Mouse (Mus musculus) Patski (cell line): ENCODE measurements around the gene Gm10135. TPM values are rescaled to one million over a fixed set of nuclear protein-coding genes. Genes with fewer than 3 reads are reported as not detected.
A peak's percentile ranks its signal among the peaks of the same experiment; 100 is the strongest.

Experiments
- ATAC-seq: fragments of 100-300 bp; one replicate; pipeline ENCODE4 v1.8.0; 2021
- CTCF ChIA-PET: fragments of 350-600 bp; sonication (Branson Sonifier 250); formaldehyde crosslinking; loops from one replicate; lab custom pipeline; 2022; ENCODE audit warnings: inconsistent platforms; lab: Charles Lee
- POLR2A ChIA-PET: fragments of 350-600 bp; sonication (Branson Sonifier 250); formaldehyde crosslinking; loops from one replicate; lab custom pipeline; 2022; ENCODE audit warnings: antibody characterized with exemption, inconsistent platforms; lab: Charles Lee
- DNase-seq: peaks from one replicate; pipeline ENCODE4 v3.0.0-alpha.2; 2011; ENCODE audit warnings: low read depth, low spot score
- H3K27me3 ChIP-seq: fragments of 371-371 bp; one replicate; pipeline ENCODE4 v1.5.1; 2021
- CTCF ChIP-seq: fragments of 100-300 bp; IDR thresholded peaks from one replicate; pipeline ENCODE4 v1.5.1; 2021
- in situ Hi-C: fragments of 300-500 bp; cut with MboI; formaldehyde crosslinking; loops from 3 replicates; pipeline ENCODE4 v1.11.1; 2018; ENCODE audit warnings: low pct_unique_long_range_greater_than_20kb, mixed read lengths
- polyA plus RNA-seq: library from polyadenylated mRNA; unstranded; gene quantifications from one replicate; pipeline ENCODE4 v1.2.3, GENCODE M21; 2021

Gm10135 gene
- polyA plus RNA-seq, 1 experiment from 2014 or later: not detected

DNA sequence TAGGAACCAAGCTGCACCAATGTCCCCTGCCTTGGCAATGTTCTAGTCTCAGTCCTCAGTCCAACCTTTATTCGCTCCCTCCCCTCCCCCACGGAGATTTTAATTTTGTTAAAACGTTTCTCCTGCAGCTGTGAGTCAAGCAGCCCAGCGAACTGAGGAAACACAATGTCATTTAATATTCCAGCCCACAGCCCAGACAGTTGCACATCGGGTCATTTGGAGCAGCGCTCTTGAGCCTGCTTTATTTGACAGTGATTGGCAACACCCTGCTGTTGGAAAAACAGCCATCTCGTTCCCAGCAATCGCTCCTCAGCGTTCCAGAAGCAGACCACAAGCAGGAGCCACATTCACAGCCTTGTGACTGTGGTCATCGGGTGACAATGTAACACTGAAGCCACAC lies 20.9 kb upstream of the Gm10135 start:
- TF ChIP-seq CTCF: no peak
- CTCF ChIA-PET: interaction anchor here (1.2 to 2.4 kb wide), 3 partner anchors 10 to 76 kb away, joined by 3 to 9 read pairs (median 7); no protein-coding TSS in a partner anchor
- POLR2A ChIA-PET: interaction anchor here (0.7 kb wide), 1 partner anchor 495 kb away, joined by 3 read pairs; no protein-coding TSS in a partner anchor
- ATAC-seq (no peak), DNase-seq (no peak)
- in situ Hi-C loops: no loop called here
- H3K27me3 ChIP-seq: no peaks in the 10 kb centered on the region

DNA sequence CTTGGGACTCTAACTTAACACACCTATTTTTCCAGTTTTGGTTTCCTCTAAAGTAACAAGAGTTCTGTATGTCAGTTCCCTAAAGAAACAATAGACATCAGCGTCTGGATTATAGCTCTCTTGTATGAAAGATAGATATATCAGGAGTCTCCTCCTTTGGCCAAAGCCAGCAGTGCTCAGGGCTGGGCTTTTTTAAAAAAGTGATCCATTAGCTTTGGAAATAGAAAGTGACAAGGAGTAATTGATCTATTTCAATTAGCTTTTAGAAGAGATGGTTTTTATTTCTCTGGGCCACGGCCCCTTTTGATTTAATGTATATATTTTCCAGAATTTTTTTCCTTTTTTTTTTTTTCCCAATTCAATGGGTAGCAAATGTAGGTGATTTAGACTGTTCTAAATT lies 20.4 kb upstream of the Gm10135 start:
- POLR2A ChIA-PET: interaction anchor here (0.6 to 0.7 kb wide), 2 partner anchors 231 to 495 kb away, joined by 3 read pairs; no protein-coding TSS in a partner anchor
- CTCF ChIA-PET: interaction anchor here (1.2 to 2.4 kb wide), 3 partner anchors 9 to 76 kb away, joined by 3 to 9 read pairs (median 7); no protein-coding TSS in a partner anchor

DNA sequence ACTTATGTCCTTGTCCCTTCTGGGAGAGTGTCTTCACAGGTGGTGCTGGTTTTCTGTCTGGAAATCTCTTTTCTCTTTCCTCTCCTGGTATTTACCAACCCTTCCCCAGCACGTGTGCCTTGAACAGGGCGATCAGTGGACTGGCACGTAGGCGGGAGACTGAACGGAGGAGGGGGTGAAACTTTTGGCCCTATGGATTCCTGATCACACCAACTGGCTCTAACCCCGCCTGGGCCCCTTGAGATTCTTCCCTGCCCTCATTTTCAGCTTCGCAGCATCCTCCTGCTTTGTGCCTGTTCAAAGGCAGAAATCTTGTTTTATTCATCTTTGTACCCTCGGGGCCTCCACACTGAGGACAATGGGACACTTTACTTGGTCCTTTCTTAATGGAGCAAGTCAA lies 19.9 kb upstream of the Gm10135 start:
- DNase-seq: no peak
- ChIA-PET CTCF (interaction anchor here (1.2 to 2.4 kb wide), 3 partner anchors 9 to 77 kb away, joined by 3 to 9 read pairs (median 7); no protein-coding TSS in a partner anchor), POLR2A (interaction anchor here (0.6 kb wide), 1 partner anchor 231 kb away, joined by 3 read pairs; no protein-coding TSS in a partner anchor)
- in situ Hi-C loops: no loop called here
- ATAC-seq: no peak
- H3K27me3 ChIP-seq: no peaks in the 10 kb centered on the region
- TF ChIP-seq CTCF: no peak

More for the DNA sequence above, 20.4 kb upstream of the Gm10135 start:
- DNase-seq (no peak), ATAC-seq (no peak)
- in situ Hi-C loops: no loop called here
- no peaks in the 10 kb centered on the region for H3K27me3 ChIP-seq
- no peak for TF ChIP-seq CTCF

DNA sequence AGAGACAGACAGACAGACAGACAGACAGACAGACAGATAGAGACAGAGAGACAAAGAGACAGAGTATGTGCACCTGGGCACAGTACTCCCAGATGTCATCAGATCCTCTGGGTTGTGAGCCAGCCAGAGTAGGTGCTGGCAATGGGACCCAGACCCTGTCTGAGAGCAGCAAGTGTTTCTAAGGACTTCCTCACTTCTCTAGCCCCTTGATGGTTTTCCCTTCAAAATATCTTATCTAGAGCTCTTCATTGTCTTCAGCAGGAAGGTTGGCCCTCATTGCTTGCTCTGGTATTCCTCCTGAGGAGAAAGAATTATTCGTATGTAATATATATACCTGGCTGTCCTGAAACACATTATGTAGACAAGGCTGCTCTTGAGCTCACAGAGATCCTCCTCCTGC lies 18.0 kb upstream of the Gm10135 start:
- H3K27me3 ChIP-seq: no peaks in the 10 kb centered on the region
- POLR2A ChIA-PET: no interaction called here
- no peak for TF ChIP-seq CTCF
- in situ Hi-C loops: no loop called here
- CTCF ChIA-PET: interaction anchor here (0.8 to 1.3 kb wide), 4 partner anchors 9 to 79 kb away, joined by 3 to 4 read pairs (median 3); no protein-coding TSS in a partner anchor
- ATAC-seq: no peak
- DNase-seq: no peak

- in situ Hi-C loops: loop anchor here (5.0 kb wide), 2 partner anchors 78 to 393 kb away; no protein-coding TSS in a partner anchor
- ATAC-seq (no peak), DNase-seq (peak; percentile 67)
- POLR2A ChIA-PET: interaction anchor here (1.2 kb wide), 1 partner anchor 27 kb away, joined by 4 read pairs; no protein-coding TSS in a partner anchor
- TF ChIP-seq CTCF: no peak
- CTCF ChIA-PET: interaction anchor here (2.0 kb wide), 1 partner anchor 82 kb away, joined by 6 read pairs; no protein-coding TSS in a partner anchor
- no peaks in the 10 kb centered on the region for H3K27me3 ChIP-seq
These were observed 15.3 kb upstream of the Gm10135 start for GRCm38 (mm10) chr5:72989756-72990155.

- no peak for TF ChIP-seq CTCF
- in situ Hi-C loops: loop anchor here (5.0 kb wide), 2 partner anchors 80 to 395 kb away; no protein-coding TSS in a partner anchor
- ATAC-seq (no peak), DNase-seq (no peak)
- no peaks in the 10 kb centered on the region for H3K27me3 ChIP-seq
- POLR2A ChIA-PET: interaction anchor here (0.6 kb wide), 2 partner anchors 66 to 124 kb away, joined by 3 read pairs; no protein-coding TSS in a partner anchor
- CTCF ChIA-PET: interaction anchor here (1.0 kb wide), 1 partner anchor 84 kb away, joined by 5 read pairs; no protein-coding TSS in a partner anchor
These were observed 13.3 kb upstream of the Gm10135 start for GRCm38 (mm10) chr5:72987786-72988185.

DNA sequence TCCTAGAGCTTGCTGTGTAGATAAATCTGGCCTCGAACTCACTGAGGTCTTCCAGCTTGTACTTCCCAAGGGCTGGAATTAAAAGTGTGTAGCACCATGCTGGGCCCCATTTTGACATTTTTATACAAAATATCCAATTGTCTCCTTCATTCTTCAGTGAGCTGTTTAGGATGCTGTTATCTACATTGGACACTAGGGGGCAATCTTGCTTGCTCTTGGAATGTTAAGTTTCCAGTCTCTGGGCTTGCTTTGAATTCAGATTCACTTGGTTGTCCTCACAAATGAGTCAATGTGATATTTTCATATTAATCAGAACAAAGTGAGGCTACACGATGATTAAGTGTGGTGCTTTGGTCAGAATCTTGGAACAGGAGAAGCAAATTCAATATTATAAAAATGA lies 9.6 kb upstream of the Gm10135 start:
- ChIA-PET CTCF (interaction anchor here (0.8 to 3.2 kb wide), 25 partner anchors 9 to 399 kb away, joined by 3 to 31 read pairs (median 4); partner anchors contain the start of gene Gm10135), POLR2A (no interaction called here)
- DNase-seq: peak; percentile 13
- no peaks in the 10 kb centered on the region for H3K27me3 ChIP-seq
- peak; percentile 82 for TF ChIP-seq CTCF
- no peak for ATAC-seq
- in situ Hi-C loops: no loop called here

- ChIA-PET POLR2A (no interaction called here), CTCF (interaction anchor here (0.9 to 5.3 kb wide), 5 partner anchors 8 to 247 kb away, joined by 3 to 31 read pairs (median 3); no protein-coding TSS in a partner anchor)
- in situ Hi-C loops: no loop called here
- H3K27me3 ChIP-seq: no peaks in the 10 kb centered on the region
- ATAC-seq (no peak), DNase-seq (no peak)
- TF ChIP-seq CTCF: no peak
These were observed 2.0 kb upstream of the Gm10135 start for GRCm38 (mm10) chr5:72976539-72976938.

DNA sequence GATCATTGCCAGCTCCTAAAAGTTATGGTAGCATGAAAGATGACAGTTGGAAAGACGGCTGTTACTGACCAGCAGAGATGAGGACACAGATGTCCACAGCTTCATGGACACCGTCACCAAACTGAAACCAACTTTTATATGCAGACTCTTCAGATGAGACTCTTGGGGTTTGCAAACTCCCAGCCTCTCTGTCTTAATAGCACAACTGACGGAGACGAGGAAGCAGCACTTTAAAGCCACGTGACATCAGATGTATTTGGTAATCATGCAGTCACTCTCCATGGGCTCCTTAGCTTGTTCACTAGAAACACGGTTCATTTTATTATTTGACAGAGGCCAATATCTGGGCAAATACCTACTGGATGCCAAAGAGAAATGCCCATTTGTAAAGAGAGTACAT lies 1.5 kb upstream of the Gm10135 start:
- in situ Hi-C loops: no loop called here
- ATAC-seq (no peak), DNase-seq (no peak)
- H3K27me3 ChIP-seq: no peaks in the 10 kb centered on the region
- TF ChIP-seq CTCF: no peak
- ChIA-PET POLR2A (no interaction called here), CTCF (interaction anchor here (0.9 to 5.3 kb wide), 6 partner anchors 8 to 247 kb away, joined by 3 to 31 read pairs (median 3); no protein-coding TSS in a partner anchor)

- ChIA-PET CTCF (interaction anchor here (1.1 to 5.3 kb wide), 4 partner anchors 12 to 99 kb away, joined by 3 to 31 read pairs (median 4); no protein-coding TSS in a partner anchor), POLR2A (no interaction called here)
- no peak for ATAC-seq
- no peaks in the 10 kb centered on the region for H3K27me3 ChIP-seq
- TF ChIP-seq CTCF: no peak
- in situ Hi-C loops: no loop called here
- DNase-seq: no peak
These were observed 1.6 kb downstream of the Gm10135 start for GRCm38 (mm10) chr5:72972934-72973333.

GRCm38 (mm10) chr5:72972435-72972834 lies 2.1 kb downstream of the Gm10135 start:
- POLR2A ChIA-PET: no interaction called here
- TF ChIP-seq CTCF: no peak
- CTCF ChIA-PET: interaction anchor here (1.0 to 5.3 kb wide), 5 partner anchors 12 to 99 kb away, joined by 3 to 31 read pairs (median 4); no protein-coding TSS in a partner anchor
- in situ Hi-C loops: no loop called here
- ATAC-seq (no peak), DNase-seq (no peak)
- H3K27me3 ChIP-seq: no peaks in the 10 kb centered on the region
